Mouse (Mus musculus): Measurements from ENCODE around the gene RPS10-NUDT3.

Gene RPS10-NUDT3

DNA sequence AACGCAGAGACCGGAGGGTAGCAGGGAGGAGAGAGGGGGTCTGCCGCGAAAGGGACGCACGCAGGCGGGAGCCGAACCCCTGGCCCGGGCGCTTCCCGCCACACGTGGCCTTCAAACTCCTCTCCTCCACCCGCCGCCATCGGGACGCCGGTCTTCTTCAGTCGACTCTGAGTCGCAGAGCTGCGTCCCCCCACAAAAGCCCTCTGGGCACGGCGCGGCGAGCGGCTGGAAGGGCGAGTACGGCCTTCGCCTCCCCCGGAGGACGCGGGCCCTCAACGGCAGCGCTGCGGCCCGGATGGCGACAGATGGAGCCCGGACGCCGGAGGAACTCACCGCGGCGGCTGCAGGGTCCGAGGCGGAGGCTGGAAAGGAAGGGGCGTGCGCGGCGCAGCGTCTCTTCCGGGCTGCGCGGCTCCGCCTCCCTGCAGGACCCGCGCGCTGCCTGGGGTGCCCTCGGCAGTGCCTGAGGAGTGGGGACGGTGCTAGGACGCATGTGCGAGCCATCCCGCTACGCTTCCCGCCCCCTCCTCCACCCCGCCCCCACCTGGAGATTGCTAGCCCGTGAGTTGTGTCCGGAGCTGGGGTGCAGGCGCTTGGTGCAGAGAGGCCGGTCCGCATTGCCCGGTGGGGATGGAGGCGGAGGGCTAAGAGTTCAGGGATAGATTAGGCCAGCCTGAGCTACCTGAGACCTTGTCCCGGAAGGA is at the start of gene RPS10-NUDT3:
TSS of gene RPS10-NUDT3 (minus strand) at position 352 of the 704 bp plus-strand sequence.
- DNase-seq (ENCODE audit: low spot score in 2 of 2): peak; percentile 86 to 91

DNA sequence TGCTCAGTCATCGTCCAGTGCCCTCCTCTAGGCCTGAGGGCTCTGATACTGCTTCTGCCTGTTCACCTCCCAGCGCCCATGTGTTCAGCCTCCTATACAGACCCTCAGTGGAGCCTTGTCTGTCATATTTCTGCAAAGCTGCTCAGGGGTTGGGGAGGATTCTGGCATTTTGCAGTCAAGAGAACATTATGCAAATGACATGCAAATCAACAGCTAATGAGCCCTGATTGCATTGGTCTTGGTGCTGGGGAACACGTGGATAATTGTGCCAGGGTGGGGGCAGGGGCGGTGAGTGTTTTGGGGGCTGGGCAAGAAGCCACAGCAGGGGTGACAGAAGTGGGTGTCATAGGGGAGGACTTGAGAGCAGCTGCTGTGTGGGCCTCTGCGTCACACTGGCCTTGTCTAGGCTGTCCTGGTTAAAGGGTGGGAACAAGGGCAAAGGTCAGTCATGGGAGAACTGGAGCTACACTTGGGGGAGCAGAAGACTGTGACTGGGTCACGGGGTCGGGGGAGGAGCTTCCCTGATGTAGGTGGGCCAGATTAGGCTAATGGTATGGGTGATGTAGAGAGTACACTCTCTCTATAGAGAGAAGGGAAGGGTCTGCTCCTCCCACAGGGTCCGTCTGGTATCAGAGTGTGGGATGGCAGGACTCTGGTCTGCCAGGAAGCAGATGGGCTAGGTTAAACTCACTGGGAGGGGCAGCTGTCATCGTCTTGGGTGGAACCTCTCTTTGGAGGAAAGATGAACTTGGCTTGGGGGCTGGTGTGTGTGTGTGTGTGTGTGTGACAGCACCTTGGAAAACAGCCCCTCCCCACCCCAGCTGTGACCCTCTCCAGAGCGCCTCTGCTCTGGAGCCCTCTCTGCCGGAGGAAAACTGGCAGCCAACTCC is 44.1 kb upstream of the RPS10-NUDT3 start:
- DNase-seq (ENCODE audit: low spot score in 2 of 2): no peak

DNA sequence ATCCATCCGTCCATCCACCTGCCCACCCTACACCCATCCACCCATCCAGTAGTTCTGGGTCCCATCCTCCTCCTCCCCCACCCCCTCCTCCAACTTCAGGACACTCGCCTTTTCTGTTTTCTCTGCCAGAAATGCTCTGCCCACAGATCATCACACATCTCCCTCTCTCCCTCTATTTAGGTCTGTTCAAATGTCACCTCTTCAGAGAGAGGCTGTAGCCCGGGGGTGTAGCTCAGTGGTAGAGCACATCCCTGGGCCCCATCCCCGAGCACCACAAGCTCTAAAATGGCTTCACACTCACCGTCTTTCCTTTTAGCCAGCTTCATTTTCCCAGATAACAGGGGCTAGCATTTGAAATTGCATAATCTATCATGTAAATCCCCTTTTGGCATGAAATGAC is 42.7 kb upstream of the RPS10-NUDT3 start:
- DNase-seq (ENCODE audit: low spot score in 2 of 2): no peak

DNA sequence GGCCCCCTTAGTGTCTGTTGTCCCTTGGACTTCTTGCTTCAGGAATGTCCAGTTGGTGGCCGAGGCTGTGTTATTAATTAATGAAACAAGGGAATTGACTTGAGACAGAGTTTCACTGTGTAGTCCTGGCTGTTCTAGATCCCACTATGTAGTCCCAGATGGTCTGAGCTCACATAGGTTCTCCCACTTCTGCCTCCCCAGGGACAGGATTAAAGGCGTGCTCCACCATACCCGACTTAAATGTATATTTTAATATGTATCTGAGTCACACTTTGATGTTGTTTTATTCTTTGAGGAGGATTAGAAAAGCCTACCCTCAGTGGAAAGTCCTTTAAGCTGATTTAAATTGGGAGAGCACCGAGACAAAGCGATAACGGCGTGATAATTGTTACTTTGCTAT is 41.2 kb upstream of the RPS10-NUDT3 start:
- DNase-seq (ENCODE audit: low spot score in 2 of 2): no peak

DNA sequence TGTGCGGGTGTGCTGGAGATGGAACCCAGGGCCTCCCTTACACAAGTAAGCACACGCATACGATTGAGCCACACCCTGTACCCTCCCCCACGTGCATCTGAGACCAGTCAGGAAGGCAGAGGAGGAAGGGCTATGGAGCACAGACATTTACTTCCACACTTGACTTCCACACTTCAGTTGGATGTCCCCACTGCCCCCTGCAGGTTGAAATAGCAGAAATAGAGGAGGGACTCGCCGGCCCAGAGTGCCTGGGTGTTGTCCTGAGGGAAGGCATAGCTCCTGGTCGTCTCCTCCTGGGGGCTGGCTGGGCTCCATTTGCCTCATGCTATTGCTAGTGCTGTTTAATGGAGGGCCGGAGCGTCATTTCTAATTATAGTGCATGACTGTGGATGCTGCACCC is 40.4 kb upstream of the RPS10-NUDT3 start:
- DNase-seq (ENCODE audit: low spot score in 2 of 2): no peak

DNA sequence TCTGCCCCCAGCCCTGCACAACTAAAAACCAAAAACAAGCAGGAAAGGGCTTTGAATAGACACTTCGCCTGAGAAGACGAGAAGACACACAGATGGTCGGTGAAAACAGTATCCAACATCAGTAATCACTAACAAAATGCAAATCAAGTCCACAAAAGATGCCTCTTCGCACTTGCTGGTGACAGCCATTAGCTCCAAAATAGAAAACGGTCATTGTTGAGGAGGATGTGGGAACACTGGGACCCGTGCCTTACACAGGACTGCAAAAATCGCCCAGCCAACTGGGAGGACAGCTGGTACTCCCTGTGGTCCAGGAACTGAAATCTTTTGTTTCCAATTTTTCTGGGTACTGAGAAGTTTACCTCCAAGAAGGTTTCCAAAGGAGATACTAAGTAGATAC is 38.9 kb upstream of the RPS10-NUDT3 start:
- DNase-seq (ENCODE audit: low spot score in 2 of 2): no peak

DNA sequence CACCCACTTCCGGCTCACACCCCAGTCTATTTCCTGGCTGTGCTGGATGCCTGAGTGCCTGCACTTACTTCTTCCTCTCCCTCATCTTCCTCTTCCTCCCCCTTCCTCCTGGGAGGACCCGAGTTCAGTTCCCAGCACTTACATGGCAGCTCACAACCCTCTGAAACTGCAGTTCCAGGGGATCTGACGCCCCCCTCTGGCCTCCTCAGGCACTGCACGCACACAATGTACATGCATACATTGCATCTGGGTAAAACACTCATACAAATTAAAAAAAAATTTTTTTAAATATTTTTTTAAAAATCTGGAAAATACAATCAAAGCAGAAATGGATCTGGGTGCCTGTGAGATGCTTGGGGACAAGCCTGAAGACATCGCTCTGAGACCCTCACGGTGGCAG is 36.7 kb upstream of the RPS10-NUDT3 start:
- DNase-seq (ENCODE audit: low spot score in 2 of 2): no peak

DNA sequence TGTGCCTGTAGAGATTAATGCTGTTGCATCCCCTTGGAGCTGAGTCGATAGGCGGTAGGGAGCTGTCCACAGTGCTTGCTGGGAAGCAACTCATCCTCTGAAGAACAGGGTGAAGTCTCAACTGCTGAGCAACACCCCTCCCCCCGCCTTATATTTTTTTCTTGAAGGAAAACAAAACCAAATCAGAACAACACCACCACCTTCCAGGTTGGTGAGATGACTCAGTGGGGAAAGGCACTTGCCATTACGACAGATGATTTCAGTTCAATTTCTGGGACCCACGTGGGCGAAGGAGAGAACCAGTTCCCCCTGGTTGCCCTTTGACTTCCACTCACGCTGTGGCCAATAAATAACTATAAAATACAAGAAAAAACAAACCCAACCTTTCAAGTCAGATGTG is 23.7 kb upstream of the RPS10-NUDT3 start:
- no peak for DNase-seq (ENCODE audit: low spot score in 2 of 2)

DNA sequence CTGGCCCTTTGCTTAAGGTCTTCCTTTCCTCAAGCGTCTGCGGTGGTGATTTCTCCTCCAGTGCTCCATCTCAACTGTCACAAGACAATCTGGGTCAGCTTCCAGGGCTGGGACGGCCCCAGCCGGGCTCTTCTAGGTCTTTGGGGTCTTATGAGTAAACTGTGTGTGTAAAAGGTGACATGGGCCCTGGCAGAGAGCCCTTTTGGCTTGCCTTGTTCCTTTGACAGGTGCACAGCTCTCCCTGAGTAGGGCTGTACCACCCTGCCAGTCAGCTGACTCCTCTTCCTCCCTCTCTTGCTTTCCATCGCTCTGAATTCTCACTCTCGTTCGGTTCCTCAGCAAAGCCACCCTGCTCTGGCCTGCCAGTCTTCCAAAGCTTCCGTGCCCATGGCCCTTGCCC is 22.1 kb upstream of the RPS10-NUDT3 start:
- no peak for DNase-seq (ENCODE audit: low spot score in 2 of 2)

DNA sequence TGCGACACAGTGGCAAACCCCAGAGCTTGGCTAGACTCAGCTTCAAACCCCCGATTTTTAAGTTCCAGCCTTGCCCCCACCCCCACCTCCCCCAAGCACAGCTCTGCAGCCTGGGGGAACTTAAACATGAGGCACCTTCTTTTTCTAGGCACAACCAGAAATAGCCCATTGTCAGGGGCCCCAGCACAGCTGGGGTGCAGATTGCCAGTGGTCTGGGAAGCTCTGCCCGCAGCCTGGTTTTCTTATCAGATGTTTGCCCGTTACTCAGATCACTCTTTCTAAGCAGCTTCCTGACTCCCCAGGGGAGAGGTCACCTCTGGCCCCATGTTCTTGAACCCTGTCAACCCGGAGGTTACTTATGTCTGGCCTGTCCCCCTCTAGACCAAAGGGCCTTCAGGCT is 21.4 kb upstream of the RPS10-NUDT3 start:
- DNase-seq (ENCODE audit: low spot score in 2 of 2): no peak

DNA sequence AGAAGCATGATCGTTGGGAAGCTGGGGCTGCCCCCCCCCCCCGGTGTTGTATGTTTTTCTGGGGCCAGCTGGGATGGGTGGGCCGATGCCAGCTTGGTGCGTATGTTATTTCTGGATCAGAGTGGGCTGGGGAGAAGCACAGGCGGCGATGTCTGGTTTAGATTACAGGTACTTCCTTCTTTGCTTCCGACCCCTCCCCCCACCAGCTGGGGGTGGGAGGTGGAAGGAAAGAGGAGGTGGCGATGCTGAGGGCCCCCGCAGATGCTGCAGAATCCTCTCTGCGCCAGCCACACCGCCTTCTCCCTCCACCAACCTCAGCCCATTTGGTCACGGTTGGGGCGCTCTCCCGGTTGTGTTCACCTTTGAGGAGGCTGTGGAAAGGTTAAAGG is 21.0 kb upstream of the RPS10-NUDT3 start:
- peak in 1 of 2 experiments; percentile 58 for DNase-seq (ENCODE audit: low spot score in 2 of 2)

DNA sequence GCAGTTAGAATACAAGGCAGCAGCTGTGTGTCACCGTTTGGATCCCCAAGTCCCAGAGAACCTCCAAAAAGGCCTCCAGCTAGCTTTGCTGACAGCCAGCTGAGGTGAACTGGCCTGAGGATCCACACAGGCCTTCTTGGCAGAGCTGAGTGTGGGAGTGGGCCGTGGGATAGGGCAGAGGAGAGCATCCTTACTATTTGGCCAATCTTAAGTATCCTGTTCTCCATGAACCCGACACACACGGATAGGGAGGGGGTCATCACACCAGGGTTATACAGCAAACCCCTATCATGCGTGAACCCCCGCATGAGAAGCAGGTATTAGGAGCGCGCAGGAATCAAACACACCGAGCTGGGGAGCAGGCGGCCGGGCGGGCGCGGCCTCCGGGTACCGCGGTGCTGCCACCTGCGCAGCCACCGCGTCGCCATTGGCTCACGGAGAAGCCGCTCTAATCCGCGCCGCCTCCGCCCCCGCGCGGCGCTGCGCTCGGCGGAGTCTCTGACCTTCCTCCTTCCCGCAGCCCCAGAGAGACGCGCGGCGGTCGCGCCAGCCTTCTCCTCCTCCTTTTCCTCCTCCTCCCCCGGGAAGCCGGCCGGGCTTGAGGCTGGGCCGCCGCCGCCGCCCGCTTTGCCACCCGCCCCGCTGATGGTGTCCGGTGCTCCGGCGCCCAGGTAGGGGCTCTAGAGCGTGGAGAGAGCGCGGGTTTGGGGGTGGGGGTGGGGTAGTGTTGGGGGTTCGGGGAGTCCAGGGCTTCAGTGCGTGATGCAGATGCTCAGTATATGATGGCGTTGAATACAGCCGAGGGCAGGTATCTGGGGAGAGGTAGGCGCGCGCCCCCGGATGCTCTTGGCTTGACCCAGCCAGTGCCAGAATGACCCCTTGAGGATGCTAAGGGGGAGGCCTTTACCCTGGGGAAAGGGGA is 20.3 kb upstream of the RPS10-NUDT3 start, which contains the start of gene Pacsin1:
TSS of gene Pacsin1 (plus strand) at position 421 of the 922 bp plus-strand sequence.
- peak; percentile 24 to 57 for DNase-seq (ENCODE audit: low spot score in 2 of 2)

DNA sequence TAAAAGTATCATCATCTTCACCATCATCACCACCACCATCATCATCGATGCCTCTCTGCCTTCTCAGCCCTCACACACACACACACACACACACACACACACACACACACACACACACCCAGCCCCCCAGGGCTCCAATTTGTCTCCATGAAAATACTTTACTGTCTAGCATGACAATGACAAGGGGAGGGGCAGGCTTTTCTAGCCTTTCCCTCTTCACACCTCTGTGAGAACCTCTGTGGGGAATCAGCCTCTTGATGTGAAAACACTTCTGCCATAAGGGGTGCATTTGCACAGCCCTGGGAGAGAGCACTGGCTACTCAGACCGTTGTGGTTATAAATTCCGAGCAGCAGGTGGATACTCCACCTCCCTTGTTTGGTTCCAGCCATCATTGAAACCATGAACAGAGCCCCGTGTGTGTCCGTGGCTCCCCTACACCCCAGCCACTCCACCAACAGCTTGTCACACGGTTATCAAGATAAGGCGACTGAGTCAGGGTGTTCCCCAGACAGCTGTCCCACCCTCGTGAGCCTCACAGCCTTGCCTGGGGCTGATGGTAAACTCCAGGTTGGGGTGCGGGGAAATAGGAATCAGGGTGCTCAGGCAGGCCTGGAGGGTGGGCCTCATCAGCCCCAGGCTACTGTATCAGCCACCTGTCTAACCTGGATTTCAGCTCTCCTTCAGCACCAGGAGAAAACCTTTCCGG is 18.4 kb upstream of the RPS10-NUDT3 start:
- no peak for DNase-seq (ENCODE audit: low spot score in 2 of 2)

DNA sequence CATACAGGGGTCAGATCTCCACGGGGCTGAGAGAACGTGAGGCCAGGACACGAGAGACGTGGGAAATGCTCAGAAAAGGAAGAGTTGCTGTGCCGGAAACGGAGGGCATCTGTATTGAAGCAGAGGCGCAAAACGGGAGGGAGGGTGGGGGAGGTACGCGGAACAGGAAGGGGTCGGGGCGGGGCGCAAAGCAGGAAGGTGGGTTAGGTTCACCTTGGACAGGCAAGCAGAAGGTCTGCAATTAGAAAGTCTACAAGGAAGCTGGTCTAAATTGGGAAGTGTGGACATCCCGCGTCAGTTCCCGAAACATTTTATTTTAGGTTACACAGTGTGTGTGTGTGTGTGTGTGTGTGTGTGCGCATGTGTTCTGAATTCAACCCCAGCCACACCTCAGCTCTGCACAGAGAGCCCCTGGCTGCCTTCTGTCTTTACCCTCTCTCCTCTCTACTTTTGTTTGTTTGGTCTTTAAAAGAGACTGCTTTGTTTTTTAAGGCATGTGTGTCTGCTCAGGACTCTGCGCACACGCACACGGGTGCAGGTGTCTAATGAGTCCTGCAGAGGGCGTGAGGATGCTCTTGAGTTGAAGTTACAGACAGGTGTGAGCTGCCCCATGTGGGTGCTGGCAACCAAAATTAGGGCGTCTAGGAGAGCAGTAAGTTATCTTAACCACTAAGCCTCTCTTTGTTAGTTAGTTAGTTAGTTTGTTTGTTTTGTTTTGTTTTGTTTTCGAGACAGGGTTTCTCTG is 17.2 kb upstream of the RPS10-NUDT3 start:
- no peak for DNase-seq (ENCODE audit: low spot score in 2 of 2)

DNA sequence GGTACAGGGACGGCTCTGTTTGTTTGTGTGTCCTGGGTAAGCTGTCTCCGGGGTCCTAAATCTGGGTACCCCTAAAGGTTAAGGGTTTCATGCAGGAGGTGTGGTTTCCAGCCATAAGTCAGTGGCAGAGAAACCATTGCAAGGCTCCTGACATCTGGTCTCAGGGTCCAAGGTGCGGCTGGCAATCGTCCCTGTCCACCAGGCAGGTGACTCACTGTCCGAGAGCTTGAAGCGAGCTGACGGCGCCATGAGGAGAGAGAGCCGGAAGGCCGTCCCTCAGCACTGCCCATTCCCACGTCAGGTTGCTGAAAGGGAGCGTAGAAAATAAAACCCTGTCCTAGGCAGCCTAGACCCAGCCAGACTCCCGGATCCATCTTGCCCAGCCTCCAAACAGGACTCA is 15.6 kb upstream of the RPS10-NUDT3 start:
- DNase-seq (ENCODE audit: low spot score in 2 of 2): no peak

DNA sequence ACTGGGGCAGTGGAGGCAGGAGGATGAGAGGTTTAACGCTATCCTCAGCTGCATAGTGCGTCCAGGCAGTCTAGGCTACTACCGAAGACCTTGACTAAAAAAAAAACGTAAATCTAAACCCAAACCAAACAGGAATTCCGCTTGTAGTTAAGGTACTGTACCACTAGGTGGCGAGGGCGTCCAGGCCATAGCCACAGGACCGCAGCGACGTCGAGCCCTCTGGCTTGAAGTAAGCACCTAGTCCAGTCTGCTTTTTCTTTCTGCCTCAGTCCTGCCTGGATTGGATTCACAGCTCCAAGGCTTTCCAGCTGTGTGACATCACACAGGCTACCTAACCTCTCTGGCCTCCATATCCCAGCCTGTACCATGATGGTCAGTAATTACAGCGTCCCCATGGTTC is 15.1 kb upstream of the RPS10-NUDT3 start:
- DNase-seq (ENCODE audit: low spot score in 2 of 2): peak; percentile 47 to 79

DNA sequence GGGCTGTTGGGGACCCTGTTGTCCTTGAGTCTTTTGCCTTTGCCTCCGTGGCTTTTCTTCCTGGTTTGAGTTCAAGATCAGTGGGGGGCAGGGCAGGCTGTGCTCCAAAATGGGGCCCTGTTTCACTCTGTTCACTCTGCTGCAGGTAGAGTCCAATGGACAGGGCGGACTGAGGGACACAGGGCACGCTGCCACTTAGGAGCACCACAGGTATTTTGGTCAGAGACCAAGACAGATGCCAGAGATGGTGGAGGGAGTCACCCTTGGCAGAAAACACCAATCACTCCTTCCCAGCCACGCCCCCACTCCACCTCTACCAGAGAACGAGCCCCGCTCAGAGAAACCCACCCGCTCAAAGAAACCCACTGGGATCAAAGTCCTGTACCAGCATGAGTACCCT is 10.8 kb upstream of the RPS10-NUDT3 start:
- no peak for DNase-seq (ENCODE audit: low spot score in 2 of 2)

DNA sequence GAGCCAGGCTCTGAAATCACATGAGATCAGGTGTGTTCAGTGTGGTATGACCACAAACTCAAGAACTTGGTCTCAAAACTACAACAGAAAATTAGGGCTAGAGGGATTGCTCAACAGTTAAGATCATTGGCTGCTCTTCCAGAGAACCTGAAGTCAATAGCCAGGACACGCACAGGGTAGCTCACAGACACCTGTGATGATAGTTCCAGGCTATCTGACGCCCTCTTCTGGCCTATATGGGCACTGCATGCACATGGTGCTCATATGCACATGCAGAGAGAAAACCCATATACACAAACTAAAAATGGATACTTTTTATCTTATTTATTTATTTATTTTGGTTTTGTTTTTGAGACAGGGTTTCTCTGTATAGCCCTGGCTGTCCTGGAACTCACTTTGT is 9.6 kb upstream of the RPS10-NUDT3 start:
- DNase-seq (ENCODE audit: low spot score in 2 of 2): no peak

DNA sequence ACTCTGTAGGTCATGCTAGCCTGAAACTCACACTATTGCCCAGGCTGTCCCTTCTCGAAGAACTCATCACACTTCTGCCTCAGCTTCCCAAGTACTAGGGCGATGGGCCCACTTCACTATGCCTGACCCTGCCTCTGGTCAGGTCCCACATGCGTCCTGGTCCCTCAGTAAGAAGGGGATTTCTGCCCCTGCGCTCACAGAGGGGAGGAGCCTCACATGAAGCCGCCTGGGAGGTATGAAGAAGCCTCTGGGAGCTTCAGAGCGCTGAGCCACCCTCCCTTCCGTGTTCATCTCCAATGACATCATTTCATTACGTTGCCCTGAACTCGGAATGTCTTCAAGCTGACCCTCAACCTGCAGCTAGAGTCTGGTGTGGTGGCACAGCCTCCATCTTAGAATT is 8.7 kb upstream of the RPS10-NUDT3 start:
- DNase-seq (ENCODE audit: low spot score in 2 of 2): no peak

DNA sequence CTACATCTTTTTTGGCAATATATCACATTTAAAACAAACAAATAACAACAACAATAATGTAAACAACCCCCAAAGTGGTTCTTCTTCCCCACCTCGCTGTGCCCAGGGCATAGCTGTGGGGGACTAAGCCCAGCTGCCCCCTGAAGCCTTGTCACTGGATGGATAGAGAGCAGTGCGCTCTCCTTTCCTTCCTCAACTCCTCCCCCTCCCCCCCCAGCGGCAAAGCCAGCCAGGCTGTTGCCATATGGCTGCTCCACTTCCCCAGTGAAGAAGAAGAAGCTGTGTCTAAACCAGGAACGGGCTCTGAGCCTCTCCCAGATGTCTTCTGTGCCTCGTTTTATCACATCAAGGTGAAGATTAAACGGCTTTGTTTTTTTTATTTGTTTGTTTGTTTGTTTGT is 8.1 kb upstream of the RPS10-NUDT3 start:
- no peak for DNase-seq (ENCODE audit: low spot score in 2 of 2)

Measured in spleen, postnatal 10 days (tissue).